Mouse (Mus musculus): ENCODE measurements around the gene Vps54. TPM values are rescaled to one million over a fixed set of nuclear protein-coding genes. Genes with fewer than 3 reads are reported as not detected.
A peak's percentile ranks its signal among the peaks of the same experiment; 100 is the strongest.
"Not testable (repeated sequence)": the region's sequence is repeated elsewhere in the genome, so short reads cannot be mapped to it uniquely, and the experiment has no call there.

Vps54 gene
- total RNA-seq, 2 experiments from 2014 or later: 30.7 to 32.1 TPM

- no peak overlapping the region for H3K4me3 ChIP-seq
- intact Hi-C loops (cut with DNase I): no loop called here
- DNase-seq (ENCODE audit: extremely low spot score in 1 of 2, low spot score in 2 of 2): no peak
- H3K27ac ChIP-seq: no peak overlapping the region
- TF ChIP-seq CTCF (IDR thresholded peaks at IDR 0.05): no peak
Measured at GRCm38 (mm10) chr11:21247940-21248339, 8.9 kb downstream of the Vps54 start.

- no peak for DNase-seq (ENCODE audit: extremely low spot score in 1 of 2, low spot score in 2 of 2)
- TF ChIP-seq CTCF (IDR thresholded peaks at IDR 0.05): no peak
- H3K27ac ChIP-seq: no peak overlapping the region
- no peak overlapping the region for H3K4me3 ChIP-seq
- intact Hi-C loops (cut with DNase I): no loop called here
Measured at GRCm38 (mm10) chr11:21250366-21250765, 11.3 kb downstream of the Vps54 start.

GRCm38 (mm10) chr11:21258611-21259010 lies 19.5 kb downstream of the Vps54 start:
- H3K4me3 ChIP-seq; H3K27ac ChIP-seq; intact Hi-C loops (cut with DNase I); DNase-seq (ENCODE audit: extremely low spot score in 1 of 2, low spot score in 2 of 2): not testable (repeated sequence)

- no peak overlapping the region for H3K4me3 ChIP-seq
- no peak overlapping the region for H3K27ac ChIP-seq
- TF ChIP-seq CTCF (IDR thresholded peaks at IDR 0.05): no peak
- intact Hi-C loops (cut with DNase I): no loop called here
- no peak for DNase-seq (ENCODE audit: extremely low spot score in 1 of 2, low spot score in 2 of 2)
Measured at GRCm38 (mm10) chr11:21265423-21265822, 26.3 kb downstream of the Vps54 start.

- intact Hi-C loops (cut with DNase I): no loop called here
- H3K4me3 ChIP-seq: no peak overlapping the region
- TF ChIP-seq CTCF (IDR thresholded peaks at IDR 0.05): no peak
- no peak for DNase-seq (ENCODE audit: extremely low spot score in 1 of 2, low spot score in 2 of 2)
- H3K27ac ChIP-seq: no peak overlapping the region
Measured at GRCm38 (mm10) chr11:21276151-21276550, 37.1 kb downstream of the Vps54 start.

GRCm38 (mm10) chr11:21286391-21286790 lies 47.3 kb downstream of the Vps54 start:
- Histone ChIP-seq H3K27ac (no peak overlapping the region), H3K4me3 (no peak overlapping the region)
- DNase-seq (ENCODE audit: extremely low spot score in 1 of 2, low spot score in 2 of 2): no peak
- intact Hi-C loops (cut with DNase I): no loop called here
- TF ChIP-seq CTCF (IDR thresholded peaks at IDR 0.05): no peak

- DNase-seq (ENCODE audit: extremely low spot score in 1 of 2, low spot score in 2 of 2); H3K4me3 ChIP-seq; H3K27ac ChIP-seq; intact Hi-C loops (cut with DNase I): not testable (repeated sequence)
- TF ChIP-seq CTCF (IDR thresholded peaks at IDR 0.05): peak; percentile 13; the same call in 1 of the 2 replicates
Measured at GRCm38 (mm10) chr11:21288153-21288552, 49.1 kb downstream of the Vps54 start.

GRCm38 (mm10) chr11:21295486-21295885 lies 56.4 kb downstream of the Vps54 start:
- no peak for TF ChIP-seq CTCF (IDR thresholded peaks at IDR 0.05)
- intact Hi-C loops (cut with DNase I): no loop called here

GRCm38 (mm10) chr11:21303619-21304018 lies 64.5 kb downstream of the Vps54 start:
- H3K27ac ChIP-seq: no peak overlapping the region
- TF ChIP-seq CTCF (IDR thresholded peaks at IDR 0.05): no peak
- DNase-seq (ENCODE audit: extremely low spot score in 1 of 2, low spot score in 2 of 2): no peak
- intact Hi-C loops (cut with DNase I): no loop called here
- no peak overlapping the region for H3K4me3 ChIP-seq

More at GRCm38 (mm10) chr11:21295486-21295885, 56.4 kb downstream of the Vps54 start:
- DNase-seq (ENCODE audit: extremely low spot score in 1 of 2, low spot score in 2 of 2): no peak
- Histone ChIP-seq H3K4me3 (no peak overlapping the region), H3K27ac (no peak overlapping the region)

- intact Hi-C loops (cut with DNase I): no loop called here
- Histone ChIP-seq H3K4me3 (no peak overlapping the region), H3K27ac (no peak overlapping the region)
- DNase-seq (ENCODE audit: extremely low spot score in 1 of 2, low spot score in 2 of 2): no peak
- TF ChIP-seq CTCF (IDR thresholded peaks at IDR 0.05): no peak
Measured at GRCm38 (mm10) chr11:21307078-21307668, 68.1 kb downstream of the Vps54 start.

- no peak overlapping the region for H3K4me3 ChIP-seq
- no peak for DNase-seq (ENCODE audit: extremely low spot score in 1 of 2, low spot score in 2 of 2)
- intact Hi-C loops (cut with DNase I): no loop called here
- H3K27ac ChIP-seq: no peak overlapping the region
- peak; percentile 68 for TF ChIP-seq CTCF (IDR thresholded peaks at IDR 0.05)
Measured at GRCm38 (mm10) chr11:21308119-21308518, 69.0 kb downstream of the Vps54 start.

GRCm38 (mm10) chr11:21309516-21309915 lies 70.4 kb downstream of the Vps54 start:
- no peak for TF ChIP-seq CTCF (IDR thresholded peaks at IDR 0.05)
- no peak overlapping the region for H3K4me3 ChIP-seq
- H3K27ac ChIP-seq: no peak overlapping the region
- intact Hi-C loops (cut with DNase I): no loop called here
- DNase-seq (ENCODE audit: extremely low spot score in 1 of 2, low spot score in 2 of 2): no peak

- DNase-seq (ENCODE audit: extremely low spot score in 1 of 2, low spot score in 2 of 2): no peak
- no peak overlapping the region for H3K27ac ChIP-seq
- H3K4me3 ChIP-seq: no peak overlapping the region
- no peak for TF ChIP-seq CTCF (IDR thresholded peaks at IDR 0.05)
- intact Hi-C loops (cut with DNase I): no loop called here
Measured at GRCm38 (mm10) chr11:21313922-21314657, 75.0 kb downstream of the Vps54 start.

Data from left cerebral cortex, adult 2 months (tissue).